ENCODE assay signal across 8 mouse cellular contexts in genomic region chr12:84010201-84010600, GRCm38 (mm10). TPM values are rescaled to one million over a fixed set of nuclear protein-coding genes. Genes with fewer than 3 reads are reported as not detected.
DNase-seq lines count a peak whose midpoint lies in the region; ATAC-seq and TF ChIP-seq lines count a peak whose summit lies in the region.

No protein-coding gene starts in this region.

- ATAC-seq in kidney, postnatal 0 days (replicated peaks; ENCODE audit: low FRiP score, low read depth): no peak
- no peak for ATAC-seq in forebrain, embryonic 12.5 days (ENCODE audit: low FRiP score)
- no peak for ATAC-seq in intestine, postnatal 0 days
- no peak for ATAC-seq in neural tube, embryonic 12.5 days (ENCODE audit: low FRiP score, low read depth)

- H3K4me3 ChIP-seq in kidney, postnatal 0 days (replicated peaks; ENCODE audit: low read depth, low read length): peak overlapping the region; percentile 37
- peak overlapping the region; percentile 48 for H3K4me3 ChIP-seq in forebrain, embryonic 12.5 days (replicated peaks)
- peak overlapping the region; percentile 49 for H3K4me3 ChIP-seq in intestine, postnatal 0 days (ENCODE audit: low read depth, low read length)
- H3K4me3 ChIP-seq in neural tube, embryonic 12.5 days: peak overlapping the region; percentile 46

- no peaks in the 10 kb centered on the region for H3K9me3 ChIP-seq in kidney, postnatal 0 days (replicated peaks; ENCODE audit: low read length)
- H3K9me3 ChIP-seq in forebrain, embryonic 12.5 days: no peaks in the 10 kb centered on the region
- H3K9me3 ChIP-seq in intestine, postnatal 0 days (ENCODE audit: control insufficient read depth): no peaks in the 10 kb centered on the region
- H3K9me3 ChIP-seq in neural tube, embryonic 12.5 days: no peaks in the 10 kb centered on the region

- TF ChIP-seq CTCF in kidney, postnatal 0 days (IDR thresholded peaks at IDR 0.05; ENCODE audit: low read depth): no peak
- no peak for TF ChIP-seq CTCF in intestine, postnatal 0 days (IDR thresholded peaks at IDR 0.05; ENCODE audit: low read depth)

- DNase-seq in kidney, postnatal 0 days (ENCODE audit: low spot score): no peak
- DNase-seq in kidney, adult 8-10 months: no peak
- DNase-seq in ovary, postnatal 14 days (ENCODE audit: low spot score): no peak
- DNase-seq in layer of hippocampus, adult 11-12 months (ENCODE audit: low spot score): no peak
- no peak for DNase-seq in spleen, postnatal 14 days (ENCODE audit: low spot score in 2 of 2)

- H3K27me3 ChIP-seq in kidney, postnatal 0 days (ENCODE audit: insufficient read depth, low read length): no peaks in the 10 kb centered on the region
- no peaks in the 10 kb centered on the region for H3K27me3 ChIP-seq in forebrain, embryonic 12.5 days
- H3K27me3 ChIP-seq in intestine, postnatal 0 days (replicated peaks; ENCODE audit: control insufficient read depth, insufficient read depth, low read length): no peaks in the 10 kb centered on the region
- no peaks in the 10 kb centered on the region for H3K27me3 ChIP-seq in neural tube, embryonic 12.5 days (replicated peaks)

- H3K4me2 ChIP-seq in kidney, postnatal 0 days (ENCODE audit: low read length): peak overlapping the region; percentile 56
- H3K4me2 ChIP-seq in forebrain, embryonic 12.5 days: peak overlapping the region; percentile 57
- H3K4me2 ChIP-seq in intestine, postnatal 0 days (replicated peaks; ENCODE audit: low read depth): peak overlapping the region; percentile 72
- H3K4me2 ChIP-seq in neural tube, embryonic 12.5 days (replicated peaks): peak overlapping the region; percentile 60

- peaks cover 8% of the 10 kb centered on the region; the same call in 1 of the 2 replicates for H3K36me3 ChIP-seq in kidney, postnatal 0 days (ENCODE audit: insufficient read depth, low read length)
- H3K36me3 ChIP-seq in forebrain, embryonic 12.5 days (replicated peaks): peaks cover 5% of the 10 kb centered on the region; the same call in 1 of the 2 replicates
- H3K36me3 ChIP-seq in intestine, postnatal 0 days (ENCODE audit: control insufficient read depth, insufficient read depth): peaks cover 7% of the 10 kb centered on the region
- H3K36me3 ChIP-seq in neural tube, embryonic 12.5 days: no peaks in the 10 kb centered on the region

- 0 out of 2 replicates have a peak overlapping the region, but pooled peaks have one; percentile 58 for H3K9ac ChIP-seq in kidney, postnatal 0 days (ENCODE audit: low read depth, low read length)
- no peak overlapping the region for H3K9ac ChIP-seq in forebrain, embryonic 12.5 days
- H3K9ac ChIP-seq in intestine, postnatal 0 days (ENCODE audit: low read depth, low read length): peak overlapping the region; percentile 60; the same call in 1 of the 2 replicates
- H3K9ac ChIP-seq in neural tube, embryonic 12.5 days: peak overlapping the region; percentile 66

- peak overlapping the region; percentile 48; the same call in 1 of the 2 replicates for H3K27ac ChIP-seq in kidney, postnatal 0 days
- H3K27ac ChIP-seq in forebrain, embryonic 12.5 days: no peak overlapping the region
- peak overlapping the region; percentile 71 for H3K27ac ChIP-seq in intestine, postnatal 0 days (ENCODE audit: low read depth, low read length)
- H3K27ac ChIP-seq in neural tube, embryonic 12.5 days: no peak overlapping the region

- WGBS in kidney, postnatal 0 days: 63% methylated on average over 3 of the region's 3 CpGs
- WGBS in forebrain, embryonic 12.5 days: 75% methylated on average over 3 of the region's 3 CpGs
- WGBS in intestine, postnatal 0 days: 46% methylated on average over 3 of the region's 3 CpGs
- WGBS in neural tube, embryonic 12.5 days: 72% methylated on average over 3 of the region's 3 CpGs

- peaks cover 16% of the 10 kb centered on the region for H3K4me1 ChIP-seq in kidney, postnatal 0 days (replicated peaks; ENCODE audit: insufficient read depth, low read length)
- H3K4me1 ChIP-seq in forebrain, embryonic 12.5 days: peaks cover 47% of the 10 kb centered on the region
- no peaks in the 10 kb centered on the region for H3K4me1 ChIP-seq in intestine, postnatal 0 days (replicated peaks; ENCODE audit: control insufficient read depth, insufficient read depth, low read length)
- peaks cover 24% of the 10 kb centered on the region for H3K4me1 ChIP-seq in neural tube, embryonic 12.5 days

RNA-seq across cellular contexts. Expression of gene Acot1, which starts 0.9 kb away (rescaled TPM):
- 176 and 184 TPM in 2 replicates for polyA plus RNA-seq in kidney, postnatal 0 days (2015; fragmentation: Nextera tagmentation; extraction: Ambion mirVana)
- polyA plus RNA-seq in forebrain, embryonic 12.5 days (2016; fragmentation: Nextera tagmentation; extraction: Ambion mirVana): 41.0 and 45.4 TPM in 2 replicates
- polyA plus RNA-seq in intestine, postnatal 0 days (2015; fragmentation: Nextera tagmentation; extraction: Ambion mirVana): 251 and 267 TPM in 2 replicates
- 82.1 and 83.4 TPM in 2 replicates for polyA plus RNA-seq in neural tube, embryonic 12.5 days (2016; fragmentation: Nextera tagmentation; extraction: Ambion mirVana)

RNA-seq across cellular contexts. Expression of gene Acot2, which starts 22.5 kb away (rescaled TPM):
- polyA plus RNA-seq in kidney, postnatal 0 days (2015; fragmentation: Nextera tagmentation; extraction: Ambion mirVana): 64.8 and 71.9 TPM in 2 replicates
- polyA plus RNA-seq in forebrain, embryonic 12.5 days (2016; fragmentation: Nextera tagmentation; extraction: Ambion mirVana): 10.3 and 11.7 TPM in 2 replicates
- polyA plus RNA-seq in intestine, postnatal 0 days (2015; fragmentation: Nextera tagmentation; extraction: Ambion mirVana): 63.7 and 69.3 TPM in 2 replicates
- 14.4 and 14.5 TPM in 2 replicates for polyA plus RNA-seq in neural tube, embryonic 12.5 days (2016; fragmentation: Nextera tagmentation; extraction: Ambion mirVana)

RNA-seq across cellular contexts. Expression of gene Heatr4, which starts 25.5 kb away (rescaled TPM):
- polyA plus RNA-seq in kidney, postnatal 0 days (2015; fragmentation: Nextera tagmentation; extraction: Ambion mirVana): not detected in 2 replicates
- not detected in 2 replicates for polyA plus RNA-seq in forebrain, embryonic 12.5 days (2016; fragmentation: Nextera tagmentation; extraction: Ambion mirVana)
- polyA plus RNA-seq in intestine, postnatal 0 days (2015; fragmentation: Nextera tagmentation; extraction: Ambion mirVana): 0.04 TPM in 1 of 2 replicates, not detected in the other
- polyA plus RNA-seq in neural tube, embryonic 12.5 days (2016; fragmentation: Nextera tagmentation; extraction: Ambion mirVana): not detected in 2 replicates

RNA-seq across cellular contexts. Expression of gene Acot4, which starts 28.0 kb away (rescaled TPM):
- 17.5 and 20.7 TPM in 2 replicates for polyA plus RNA-seq in kidney, postnatal 0 days (2015; fragmentation: Nextera tagmentation; extraction: Ambion mirVana)
- polyA plus RNA-seq in forebrain, embryonic 12.5 days (2016; fragmentation: Nextera tagmentation; extraction: Ambion mirVana): 0.15 and 0.33 TPM in 2 replicates
- polyA plus RNA-seq in intestine, postnatal 0 days (2015; fragmentation: Nextera tagmentation; extraction: Ambion mirVana): 45.2 and 53.8 TPM in 2 replicates
- polyA plus RNA-seq in neural tube, embryonic 12.5 days (2016; fragmentation: Nextera tagmentation; extraction: Ambion mirVana): 0.09 and 0.20 TPM in 2 replicates

RNA-seq across cellular contexts. Expression of gene Gm49366, which starts 28.5 kb away (rescaled TPM):
- not detected in 2 replicates for polyA plus RNA-seq in kidney, postnatal 0 days (2015; fragmentation: Nextera tagmentation; extraction: Ambion mirVana)
- not detected in 2 replicates for polyA plus RNA-seq in forebrain, embryonic 12.5 days (2016; fragmentation: Nextera tagmentation; extraction: Ambion mirVana)
- polyA plus RNA-seq in intestine, postnatal 0 days (2015; fragmentation: Nextera tagmentation; extraction: Ambion mirVana): not detected in 2 replicates
- polyA plus RNA-seq in neural tube, embryonic 12.5 days (2016; fragmentation: Nextera tagmentation; extraction: Ambion mirVana): not detected in 2 replicates

Comparison
In these comparisons a context has a peak if more than half of its experiments do, and no peak if none do; other contexts are left out.
1. H3K27ac ChIP-seq: peak in kidney, postnatal 0 days (single experiment) and intestine, postnatal 0 days (single experiment); none in forebrain, embryonic 12.5 days (single experiment) and neural tube, embryonic 12.5 days (single experiment).
2. Peak in every context shown above with its lines, with median percentiles within 50 percentile points of each other: H3K4me2 ChIP-seq and H3K4me3 ChIP-seq.